Mouse (Mus musculus): ENCODE measurements around the gene Sphk1. TPM values are rescaled to one million over a fixed set of nuclear protein-coding genes. Genes with fewer than 3 reads are reported as not detected.
A peak's percentile ranks its signal among the peaks of the same experiment; 100 is the strongest.
"Not testable (repeated sequence)": the region's sequence is repeated elsewhere in the genome, so short reads cannot be mapped to it uniquely, and the experiment has no call there.

Sphk1 gene
- total RNA-seq (2021) = 1 to 10 TPM; 4.6 to 5.1 TPM

DNA sequence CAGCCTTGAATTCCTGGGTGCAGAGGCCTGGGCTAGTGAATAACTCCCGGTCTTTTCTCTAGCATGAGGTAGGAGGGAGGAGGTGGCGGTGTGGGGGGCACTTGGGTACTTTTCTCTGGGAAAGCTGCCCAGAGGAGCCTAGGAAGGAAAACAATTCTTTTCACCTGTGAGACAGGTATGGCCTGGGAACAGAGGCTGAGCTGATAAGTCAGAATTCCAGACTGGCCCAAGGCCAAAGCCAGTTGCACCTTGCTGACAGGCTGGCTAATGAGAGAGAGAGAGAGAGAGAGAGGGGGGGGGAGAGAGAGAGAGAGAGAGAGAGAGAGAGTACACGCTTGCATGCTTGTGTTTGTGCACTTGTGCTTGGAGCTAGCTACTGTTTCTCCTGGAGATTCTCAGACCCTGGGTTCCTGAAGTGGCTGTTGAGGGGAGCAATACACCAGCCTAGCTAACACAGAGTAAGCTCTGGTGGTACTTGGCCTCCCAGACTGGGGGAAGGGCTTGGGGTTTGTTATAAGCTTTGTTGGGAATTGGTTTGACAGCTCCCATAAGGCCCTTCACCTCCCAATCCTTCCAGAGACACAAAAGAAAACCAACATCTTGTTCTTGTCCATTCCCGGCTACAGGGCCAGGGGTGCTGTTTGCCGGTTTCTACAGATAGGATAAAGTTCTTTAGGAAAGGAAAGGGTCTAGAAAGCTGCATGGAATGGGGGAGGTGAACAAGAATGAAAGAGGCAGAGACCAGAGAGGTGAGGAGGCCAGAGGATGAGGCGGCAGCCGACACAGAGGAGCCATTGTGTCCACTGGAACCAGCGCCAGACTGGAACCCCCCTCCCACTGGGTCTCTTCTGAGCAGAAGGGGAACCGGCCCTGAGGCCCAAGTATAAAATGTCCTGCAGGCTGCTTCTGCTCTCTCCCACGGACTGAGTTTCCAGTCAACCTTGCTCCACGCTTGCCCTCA is at the start of gene Sphk1:
Sphk1 (plus strand) TSS at position 739 of the 961 bp plus-strand sequence.
- no peak for DNase-seq

GRCm38 (mm10) chr11:116480975-116481374 is 49.8 kb upstream of the Sphk1 start:
- DNase-seq = no peak

- DNase-seq = no peak
Observed at GRCm38 (mm10) chr11:116481776-116482175, 48.9 kb upstream of the Sphk1 start.

- no peak for DNase-seq
Observed at GRCm38 (mm10) chr11:116484261-116484660, 46.5 kb upstream of the Sphk1 start.

DNA sequence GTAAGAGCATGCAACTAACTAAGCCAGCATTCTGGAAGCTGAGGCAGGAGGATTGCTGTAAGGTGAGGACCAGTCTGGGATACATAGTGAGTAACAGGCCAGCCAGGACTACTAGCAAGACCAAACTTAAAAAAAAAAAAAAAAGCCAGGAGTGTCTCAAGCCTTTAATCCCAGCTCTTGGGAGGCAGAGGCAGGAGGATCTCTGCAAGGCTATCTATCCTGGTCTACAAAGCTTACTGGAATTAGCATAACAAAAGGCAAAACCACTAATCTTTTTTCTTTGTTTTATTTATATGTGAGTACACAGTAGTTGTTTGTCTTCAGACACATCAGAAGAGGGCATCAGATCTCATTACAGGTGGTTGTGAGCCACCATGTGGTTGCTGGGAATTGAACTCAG is 42.5 kb upstream of the Sphk1 start:
- no peak for DNase-seq

GRCm38 (mm10) chr11:116488693-116489375 is 41.9 kb upstream of the Sphk1 start:
- DNase-seq = no peak

GRCm38 (mm10) chr11:116489771-116490231 is 40.9 kb upstream of the Sphk1 start:
- no peak for DNase-seq

DNA sequence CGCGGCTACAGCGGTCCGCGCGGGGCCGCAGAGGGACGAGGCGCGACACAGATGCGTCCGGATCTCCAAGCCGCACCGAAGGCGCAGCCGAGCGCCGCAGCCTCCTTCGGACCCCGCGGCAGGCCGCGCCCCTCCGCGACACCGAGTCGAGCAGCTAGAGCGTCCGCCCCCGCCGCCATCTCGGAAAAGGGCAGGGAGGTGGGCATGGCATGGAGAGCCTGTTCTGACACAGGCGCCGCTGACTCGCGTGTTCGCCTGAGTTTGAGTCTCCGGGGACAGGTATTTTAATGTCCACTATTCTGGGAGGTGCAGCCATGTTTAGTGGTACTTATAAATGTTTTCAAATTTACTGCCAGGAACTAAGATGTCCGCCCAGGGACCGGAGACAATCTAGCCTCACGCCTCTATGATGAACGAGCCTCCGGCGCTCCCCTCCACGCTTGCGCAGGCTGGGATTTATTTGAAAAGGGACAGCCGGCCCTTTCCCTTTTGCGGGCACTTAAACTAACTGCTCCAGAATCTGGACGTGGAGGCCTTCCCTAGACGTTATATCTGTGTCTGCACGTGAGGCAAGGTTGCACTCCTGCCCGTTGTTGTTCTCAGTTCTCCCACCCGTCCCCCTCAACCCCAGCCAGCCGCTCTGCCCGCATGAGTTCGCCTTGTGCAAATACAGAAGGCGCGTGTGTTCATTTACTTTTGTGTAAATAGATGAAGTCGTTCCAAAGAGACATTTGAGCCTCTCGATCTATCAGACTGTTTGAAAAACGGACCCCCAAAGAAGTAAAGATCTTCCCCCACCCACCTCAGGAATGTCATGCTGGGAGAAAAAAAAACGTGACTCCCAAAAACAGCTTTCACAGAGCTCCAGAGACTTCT is 40.3 kb upstream of the Sphk1 start:
- peak; percentile 91 for DNase-seq

GRCm38 (mm10) chr11:116491338-116491737 is 39.4 kb upstream of the Sphk1 start:
- DNase-seq = no peak

DNA sequence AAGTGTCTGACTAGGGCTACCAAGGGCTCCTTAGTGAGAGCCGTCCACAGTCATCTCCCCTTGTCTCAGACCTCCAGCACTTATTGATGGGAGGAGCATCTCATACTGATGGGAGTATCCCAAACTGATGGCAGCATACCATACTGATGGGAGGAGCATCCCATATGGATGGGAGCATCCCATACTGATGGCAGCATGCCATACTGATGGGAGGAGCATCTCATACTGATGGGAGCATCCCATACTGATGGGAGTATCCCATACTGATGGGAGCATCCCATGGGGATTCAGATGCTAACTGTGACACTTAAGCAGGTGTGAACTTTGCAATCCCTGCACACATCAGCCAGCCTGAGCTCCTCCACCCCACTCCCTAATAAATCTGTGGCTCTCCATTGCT is 38.2 kb upstream of the Sphk1 start:
- not testable (repeated sequence) for DNase-seq

- no peak for DNase-seq
Observed at GRCm38 (mm10) chr11:116493191-116493590, 37.5 kb upstream of the Sphk1 start.

DNA sequence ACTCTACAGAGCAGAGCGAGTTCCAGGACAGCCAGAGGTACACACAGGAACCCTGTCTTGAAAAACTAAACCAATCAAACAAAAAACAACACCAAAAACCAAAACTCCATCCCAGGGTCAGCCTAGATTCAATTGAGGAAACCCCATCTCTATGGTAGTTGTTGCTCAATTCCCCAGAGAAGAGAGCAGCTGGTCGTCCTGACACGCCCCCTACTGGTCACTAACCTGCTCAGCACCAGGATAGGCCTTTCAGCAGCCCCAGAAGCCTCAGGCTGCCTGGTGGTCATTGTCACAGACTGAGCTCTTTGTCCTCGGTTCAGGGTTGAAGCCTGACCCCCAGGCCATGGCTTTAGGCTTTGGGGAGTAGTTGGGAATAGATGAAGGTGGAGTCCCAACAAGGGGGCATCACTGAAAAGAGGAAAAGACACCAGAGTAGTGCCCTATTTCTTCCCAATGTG is 36.9 kb upstream of the Sphk1 start, which contains the start of gene Prpsap1:
Prpsap1 (minus strand) TSS at position 408 of the 458 bp plus-strand sequence.
- peak; percentile 59 for DNase-seq

- DNase-seq = peak; percentile 85
Observed at GRCm38 (mm10) chr11:116494474-116495174, 36.1 kb upstream of the Sphk1 start.

- DNase-seq = no peak
Observed at GRCm38 (mm10) chr11:116497313-116497712, 33.4 kb upstream of the Sphk1 start.

DNA sequence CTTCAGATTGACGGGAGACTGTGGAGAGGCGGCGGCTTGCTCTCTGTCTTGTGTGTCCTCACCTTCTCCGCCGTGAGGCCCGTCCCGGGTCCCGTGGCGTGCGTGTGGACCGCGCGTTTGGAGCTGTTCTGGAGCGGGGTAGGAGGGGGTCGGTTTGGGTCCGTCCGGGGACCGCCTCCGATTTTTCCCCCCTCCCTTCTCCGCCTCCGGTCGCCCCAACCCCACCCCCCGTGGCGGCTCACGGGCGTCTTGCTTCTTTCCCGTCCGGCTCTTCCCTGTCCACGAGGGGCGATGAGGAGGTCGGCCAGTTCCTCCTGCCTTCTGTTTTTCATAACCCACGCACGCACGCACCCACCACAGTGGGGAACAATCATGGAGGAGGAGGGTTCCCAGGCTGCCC is 32.1 kb upstream of the Sphk1 start:
- no peak for DNase-seq

- DNase-seq = no peak
Observed at GRCm38 (mm10) chr11:116499018-116499417, 31.7 kb upstream of the Sphk1 start.

DNA sequence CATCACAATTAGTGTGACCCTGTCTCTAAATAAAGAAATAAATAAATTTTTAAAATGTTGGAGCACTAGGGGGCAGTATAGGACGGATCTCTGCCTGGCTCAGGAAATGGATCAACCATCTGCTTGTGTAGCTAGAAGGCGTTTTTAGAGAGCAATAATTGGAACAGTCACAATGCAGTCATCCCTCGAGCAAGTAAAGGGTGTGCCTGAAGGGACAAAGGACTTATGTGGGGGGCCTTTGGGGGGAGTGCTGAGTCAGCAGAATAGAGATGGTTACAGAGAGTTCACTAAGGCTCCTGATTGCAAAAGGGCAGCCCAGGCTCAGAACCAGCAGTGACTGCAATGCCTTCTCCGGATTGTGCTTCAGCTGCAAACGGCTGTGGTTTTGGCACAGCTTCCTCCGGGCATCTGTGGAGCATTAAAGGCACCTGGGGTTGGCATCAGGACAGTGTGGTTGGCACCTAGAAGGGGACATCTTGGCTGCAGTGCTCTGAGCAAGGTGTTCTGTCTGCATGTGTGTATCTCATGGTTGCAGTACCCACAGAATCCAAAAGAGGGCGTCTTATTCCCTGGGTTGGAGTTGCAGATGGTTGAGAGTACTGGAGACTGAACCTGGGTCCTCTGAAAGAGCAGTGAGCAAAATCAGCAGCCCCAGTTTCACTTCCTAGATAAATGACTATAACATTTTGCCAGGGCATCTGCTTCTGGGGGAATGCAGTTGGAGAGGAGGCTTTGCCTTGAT is 29.5 kb upstream of the Sphk1 start:
- DNase-seq = peak; percentile 57

GRCm38 (mm10) chr11:116504516-116504915 is 26.2 kb upstream of the Sphk1 start:
- DNase-seq = peak; percentile 39

GRCm38 (mm10) chr11:116505573-116505972 is 25.2 kb upstream of the Sphk1 start:
- no peak for DNase-seq

- no peak for DNase-seq
Observed at GRCm38 (mm10) chr11:116506151-116506875, 24.4 kb upstream of the Sphk1 start.
